Mouse (Mus musculus) G1E (cell line): ENCODE data around the gene Dlgap1.

ENCODE experiments used
- CTCF ChIP-seq: IDR thresholded peaks from 2 replicates; pipeline ENCODE4 v1.5.1; 2012; ENCODE audit warnings: low read depth, low read length, inconsistent platforms, mixed read lengths
- GATA1 ChIP-seq: IDR thresholded peaks from 2 replicates; pipeline ENCODE4 v1.6.1; 2012; ENCODE audit warnings: borderline replicate concordance, low read length, inconsistent platforms, mixed read lengths
- POLR2AphosphoS5 ChIP-seq: IDR thresholded peaks from 2 replicates; pipeline ENCODE4 v1.6.1; 2012; ENCODE audit warnings: low read depth, low read length, inconsistent platforms; ENCODE audit not compliant: insufficient replicate concordance
- TAL1 ChIP-seq: conservative IDR thresholded peaks from 2 replicates; pipeline ENCODE4 v1.6.1; 2012; ENCODE audit warnings: low read depth, low read length, inconsistent platforms, mixed read lengths

DNA sequence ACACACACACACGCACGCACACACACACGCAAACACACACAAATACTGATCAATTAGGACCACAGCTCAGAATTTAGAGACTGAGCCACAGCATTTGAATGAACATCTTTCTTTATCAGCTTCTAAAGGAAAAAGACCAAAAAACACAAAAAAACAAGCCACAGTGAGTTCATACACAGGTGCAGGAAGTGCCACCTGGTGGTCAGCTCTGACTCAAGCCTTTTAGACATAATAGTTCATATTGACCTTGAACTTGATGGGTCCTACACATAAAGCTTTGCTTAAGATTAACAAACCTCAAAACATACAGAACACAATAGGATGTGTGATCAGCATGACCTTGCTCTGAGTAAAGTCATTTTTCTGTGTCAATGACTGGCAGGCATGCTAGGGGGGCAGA is 814.4 kb downstream of the Dlgap1 start:
- TF ChIP-seq CTCF (no peak), GATA1 (no peak), POLR2AphosphoS5 (no peak), TAL1 (no peak)
